Comparison of ENCODE assay signal across 15 mouse cellular contexts in the genomic region with DNA sequence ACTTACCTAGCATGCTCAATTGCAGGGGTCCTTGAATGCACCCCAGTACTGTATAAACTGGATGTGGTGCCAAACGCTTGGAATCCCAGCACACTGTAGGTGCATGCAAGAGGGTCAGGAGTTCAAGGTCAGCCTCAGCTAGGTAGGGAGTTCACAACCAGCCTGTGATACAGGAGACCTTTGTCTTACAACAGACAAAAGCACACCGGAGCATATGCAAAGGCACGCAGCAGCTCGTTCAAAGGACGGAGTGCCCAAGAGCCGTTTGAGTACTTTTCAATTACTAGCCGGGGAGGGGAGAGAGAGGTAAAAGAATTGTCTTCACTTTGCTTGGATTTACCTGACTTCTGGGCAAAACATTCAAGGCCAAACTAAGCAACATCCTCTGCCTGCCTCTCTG.
DNase-seq lines count a peak whose midpoint lies in the region; ATAC-seq and TF ChIP-seq lines count a peak whose summit lies in the region.
"Had no signal": no experiment of that assay in that cellular context is flagged by ENCODE, and none has a peak within 500 bp of the region (broad histone marks: within the 10 kb centered on the region; RNA-seq: fewer than 3 reads in every experiment).

No protein-coding gene starts in this region.

- DNase-seq in heart, postnatal 4 days: no peak
- DNase-seq in limb, embryonic 10.5 days (ENCODE audit: low spot score): no peak
- peak; percentile 47 for DNase-seq in ES-E14 (ENCODE audit: low read depth, low spot score)
- DNase-seq in cerebellum, adult 2 months: no peak
- DNase-seq: B cell, adult 2 months; cerebellum, postnatal 25 days; gastrocnemius, postnatal 25 days; kidney, adult 11 months; lung, postnatal 36 days had no signal

- H3K9me3 ChIP-seq in heart, embryonic 13.5 days: peaks cover 13% of the 10 kb centered on the region; the same call in 1 of the 2 replicates
- no peaks in the 10 kb centered on the region for H3K9me3 ChIP-seq in limb, embryonic 15.5 days
- H3K9me3 ChIP-seq in limb, embryonic 10.5 days (replicated peaks): no peaks in the 10 kb centered on the region
- H3K9me3 ChIP-seq in ES-E14 (ENCODE audit: control insufficient read depth, insufficient read depth, low read depth, low read length): no peaks in the 10 kb centered on the region
- H3K9me3 ChIP-seq: liver, embryonic 15.5 days had no signal

- H3K79me2 ChIP-seq in myocyte (ENCODE audit: control insufficient read depth, insufficient read depth): no peaks in the 10 kb centered on the region

- no peak for ATAC-seq in heart, embryonic 13.5 days (ENCODE audit: extremely low read depth, insufficient number of reproducible peaks, low FRiP score, low TSS enrichment)
- no peak for ATAC-seq in limb, embryonic 15.5 days (ENCODE audit: insufficient number of reproducible peaks, low FRiP score, low TSS enrichment, low read depth)

- no peak overlapping the region for H3K9ac ChIP-seq in heart, embryonic 13.5 days
- no peak overlapping the region for H3K9ac ChIP-seq in limb, embryonic 15.5 days
- no peak overlapping the region for H3K9ac ChIP-seq in ES-E14 (ENCODE audit: insufficient read depth, low read depth, low read length, poor library complexity, severe bottlenecking)
- H3K9ac ChIP-seq: hindbrain, embryonic 12.5 days; liver, embryonic 15.5 days; midbrain, embryonic 12.5 days had no signal

- H3K4me2 ChIP-seq in heart, embryonic 13.5 days: peak overlapping the region; percentile 66
- 0 out of 2 replicates have a peak overlapping the region, but pooled peaks have one; percentile 1 for H3K4me2 ChIP-seq in limb, embryonic 15.5 days
- peak overlapping the region; percentile 21 for H3K4me2 ChIP-seq in myocyte (ENCODE audit: low read depth)
- H3K4me2 ChIP-seq: hindbrain, embryonic 12.5 days; liver, embryonic 15.5 days; midbrain, embryonic 12.5 days had no signal

- H3K36me3 ChIP-seq in heart, embryonic 13.5 days: no peaks in the 10 kb centered on the region
- H3K36me3 ChIP-seq in limb, embryonic 15.5 days: no peaks in the 10 kb centered on the region
- H3K36me3 ChIP-seq in limb, embryonic 10.5 days: no peaks in the 10 kb centered on the region
- H3K36me3 ChIP-seq in ES-E14 (ENCODE audit: control insufficient read depth, insufficient read depth, low read length, poor library complexity, severe bottlenecking) (no peaks in the 10 kb centered on the region), myocyte (ENCODE audit: control insufficient read depth, insufficient read depth) (no peaks in the 10 kb centered on the region)
- H3K36me3 ChIP-seq: liver, embryonic 15.5 days; midbrain, embryonic 12.5 days had no signal

- no peak overlapping the region for H3ac ChIP-seq in myocyte (ENCODE audit: control insufficient read depth, insufficient read length)

- TF ChIP-seq CTCF in cerebellum, adult 2 months (IDR thresholded peaks at IDR 0.05; ENCODE audit: borderline replicate concordance, insufficient read depth, low read depth, low read length): no peak

- no peak for TF ChIP-seq POLR2A in myocyte (IDR thresholded peaks at IDR 0.05; ENCODE audit: insufficient read length, low read depth)
- no peak for TF ChIP-seq POLR2A in cerebellum, adult 2 months (IDR thresholded peaks at IDR 0.05; ENCODE audit: borderline replicate concordance, insufficient read depth, low read length)

- H3K27me3 ChIP-seq in heart, embryonic 13.5 days (replicated peaks): peaks cover 7% of the 10 kb centered on the region; the same call in 1 of the 2 replicates
- H3K27me3 ChIP-seq in limb, embryonic 15.5 days: no peaks in the 10 kb centered on the region
- peaks cover 44% of the 10 kb centered on the region for H3K27me3 ChIP-seq in limb, embryonic 10.5 days (ENCODE audit: low read depth, poor library complexity, severe bottlenecking)
- peaks cover 9% of the 10 kb centered on the region for H3K27me3 ChIP-seq in myocyte (ENCODE audit: control insufficient read depth, insufficient read depth, insufficient read length)
- no peaks in the 10 kb centered on the region for H3K27me3 ChIP-seq in cerebellum, adult 2 months (ENCODE audit: control insufficient read depth, insufficient read depth, low read length)

- no peak overlapping the region for H3K4me3 ChIP-seq in heart, embryonic 13.5 days
- H3K4me3 ChIP-seq in limb, embryonic 15.5 days: no peak overlapping the region
- no peak overlapping the region for H3K4me3 ChIP-seq in limb, embryonic 10.5 days
- H3K4me3 ChIP-seq in ES-E14 (ENCODE audit: insufficient read depth in 1 of 2, low read depth in 1 of 2, low read length in 2 of 2, poor library complexity in 1 of 2, severe bottlenecking in 1 of 2) (no peak overlapping the region), myocyte (no peak overlapping the region)
- no peak overlapping the region for H3K4me3 ChIP-seq in cerebellum, adult 2 months (replicated peaks; ENCODE audit: insufficient read depth, low read depth, low read length)
- H3K4me3 ChIP-seq: hindbrain, embryonic 12.5 days; liver, embryonic 15.5 days; midbrain, embryonic 12.5 days had no signal

- peaks cover 41% of the 10 kb centered on the region for H3K4me1 ChIP-seq in heart, embryonic 13.5 days
- H3K4me1 ChIP-seq in limb, embryonic 15.5 days: peaks cover 24% of the 10 kb centered on the region
- peaks cover 16% of the 10 kb centered on the region for H3K4me1 ChIP-seq in limb, embryonic 10.5 days
- H3K4me1 ChIP-seq in ES-E14 (ENCODE audit: control insufficient read depth in 2 of 2, insufficient read depth in 2 of 2, low read length in 2 of 2, poor library complexity in 1 of 2): peaks cover 7 to 18% of the 10 kb centered on the region in 2 experiments
- H3K4me1 ChIP-seq in cerebellum, adult 2 months (ENCODE audit: control insufficient read depth, insufficient read depth, low read length): no peaks in the 10 kb centered on the region
- H3K4me1 ChIP-seq: hindbrain, embryonic 12.5 days; midbrain, embryonic 12.5 days had no signal

- in situ Hi-C loops in ES-E14 (cut with MboI; ENCODE audit: low sequenced_read_pairs in 2 of 2, unreplicated experiment in 2 of 2): no loop called here

- WGBS in heart, embryonic 13.5 days: 36% methylated on average over 7 of the region's 7 CpGs
- WGBS in limb, embryonic 15.5 days: 28% methylated on average over 7 of the region's 7 CpGs
- 47% methylated on average over 7 of the region's 7 CpGs for WGBS in limb, embryonic 10.5 days
- WGBS in cerebellum, adult 2 months: 66% methylated on average over 7 of the region's 7 CpGs

- H3K27ac ChIP-seq in heart, embryonic 13.5 days (replicated peaks): no peak overlapping the region
- no peak overlapping the region for H3K27ac ChIP-seq in limb, embryonic 15.5 days
- no peak overlapping the region for H3K27ac ChIP-seq in limb, embryonic 10.5 days
- H3K27ac ChIP-seq in ES-E14 (ENCODE audit: insufficient read depth, low read depth, low read length, poor library complexity, severe bottlenecking): peak overlapping the region; percentile 61; the same call in 1 of the 2 replicates
- no peak overlapping the region for H3K27ac ChIP-seq in cerebellum, adult 2 months (ENCODE audit: insufficient read depth, low read length)
- H3K27ac ChIP-seq: hindbrain, embryonic 12.5 days; liver, embryonic 15.5 days; midbrain, embryonic 12.5 days had no signal

TF ChIP-seq in ES-E14, 5 proteins besides CTCF, POLR2A, EP300 and RAD21:
- TF ChIP-seq CHD2 (IDR thresholded peaks at IDR 0.05; ENCODE audit: low read depth, low read length): 0 out of 2 replicates have a peak, but pooled peaks have one; percentile 28
- 0 out of 2 replicates have a peak, but pooled peaks have one; percentile 6 for TF ChIP-seq MAFK (IDR thresholded peaks at IDR 0.05; ENCODE audit: insufficient read depth, low read depth, low read length)
- peak; percentile 25; the same call in 1 of the 2 replicates for TF ChIP-seq HCFC1 (IDR thresholded peaks at IDR 0.05; ENCODE audit: borderline replicate concordance, insufficient read depth, low read length)
- no peak for TF ChIP-seq ZC3H11A (IDR thresholded peaks at IDR 0.05; ENCODE audit: borderline replicate concordance, low read depth, low read length)

TF ChIP-seq in myocyte, 11 proteins besides CTCF, POLR2A, EP300 and RAD21:
- no peak for TF ChIP-seq SRF (IDR thresholded peaks at IDR 0.05; ENCODE audit: control insufficient read depth, insufficient read length, low read depth)
- no peak for TF ChIP-seq CEBPB (IDR thresholded peaks at IDR 0.05; ENCODE audit: insufficient read depth, poor library complexity, severe bottlenecking)
- no peak for TF ChIP-seq TCF3 (IDR thresholded peaks at IDR 0.05; ENCODE audit: insufficient read length, low read depth)
- TF ChIP-seq USF1 (IDR thresholded peaks at IDR 0.05; ENCODE audit: low read depth): no peak
- no peak for TF ChIP-seq TCF12 (IDR thresholded peaks at IDR 0.05; ENCODE audit: insufficient read depth, poor library complexity, severe bottlenecking)

Comparison
In these comparisons a context has a peak if more than half of its experiments do, and no peak if none do; other contexts are left out.
1. H3K4me2 ChIP-seq: peak in every context shown above with its lines; median percentile 66 in heart, embryonic 13.5 days; 21 in myocyte; 1 in limb, embryonic 15.5 days.